In the genomic region with DNA sequence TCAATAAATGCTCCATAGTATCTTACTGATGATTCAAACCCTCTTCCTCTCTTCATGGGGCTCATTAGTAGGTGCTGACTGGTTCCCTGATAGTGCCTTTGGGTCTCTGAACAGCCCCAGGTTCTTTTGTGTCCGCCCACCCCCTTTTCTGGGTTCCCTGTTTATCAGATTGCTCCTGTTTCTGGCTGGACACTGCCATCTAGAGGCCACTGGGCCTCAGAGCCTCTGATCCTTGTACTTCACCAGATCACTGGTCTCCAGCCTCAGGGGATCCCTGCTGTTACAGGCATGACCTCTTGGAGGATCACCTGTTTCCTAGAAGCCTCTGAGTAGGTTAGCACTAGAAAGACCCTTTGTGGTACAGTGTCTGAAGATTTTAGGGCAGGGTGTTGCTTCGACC, we compare ENCODE assay signal across 8 mouse cellular contexts. TPM values are rescaled to one million over a fixed set of nuclear protein-coding genes. Genes with fewer than 3 reads are reported as not detected.
A peak's percentile ranks its signal among the peaks of the same experiment; 100 is the strongest.
DNase-seq lines count a peak whose midpoint lies in the region; ATAC-seq and TF ChIP-seq lines count a peak whose summit lies in the region.

No protein-coding gene starts in this region.

- H3K4me2 ChIP-seq in forebrain, embryonic 14.5 days (ENCODE audit: low read length): no peak overlapping the region

- peaks cover 5% of the 10 kb centered on the region; the same call in 1 of the 2 replicates for H3K9me3 ChIP-seq in G1E (replicated peaks)
- no peaks in the 10 kb centered on the region for H3K9me3 ChIP-seq in forebrain, embryonic 14.5 days (replicated peaks; ENCODE audit: control insufficient read depth, low read length)

- WGBS in forebrain, embryonic 14.5 days: 39% methylated on average over 2 of the region's 2 CpGs

- no peaks in the 10 kb centered on the region for H3K27me3 ChIP-seq in G1E (ENCODE audit: insufficient read depth, low read length)
- H3K27me3 ChIP-seq in forebrain, embryonic 14.5 days (replicated peaks; ENCODE audit: control insufficient read depth, insufficient read depth, low read length): no peaks in the 10 kb centered on the region

- TF ChIP-seq CTCF in G1E (IDR thresholded peaks at IDR 0.05; ENCODE audit: low read depth, low read length): peak; percentile 68
- peak; percentile 95 for TF ChIP-seq CTCF in layer of hippocampus, adult 2 months (conservative IDR thresholded peaks at IDR 0.05)

- H3K4me1 ChIP-seq in G1E (ENCODE audit: insufficient read depth, low read depth, low read length): peaks cover 29% of the 10 kb centered on the region
- H3K4me1 ChIP-seq in forebrain, embryonic 14.5 days (ENCODE audit: control insufficient read depth, insufficient read depth, low read length): no peaks in the 10 kb centered on the region

- peak; percentile 61; the same call in 1 of the 2 replicates for ATAC-seq in G1E (ENCODE audit: extremely low read depth, insufficient number of reproducible peaks, low FRiP score, poor library complexity, severe bottlenecking)
- peak; percentile 56 for ATAC-seq in forebrain, embryonic 14.5 days

- H3K27ac ChIP-seq in forebrain, embryonic 14.5 days (ENCODE audit: low read depth, low read length): no peak overlapping the region
- H3K27ac ChIP-seq in layer of hippocampus, adult 2 months: no peak overlapping the region

- H3K4me3 ChIP-seq in G1E (ENCODE audit: low read depth, low read length): no peak overlapping the region
- H3K4me3 ChIP-seq in forebrain, embryonic 14.5 days (ENCODE audit: low read depth, low read length): no peak overlapping the region
- H3K4me3 ChIP-seq in layer of hippocampus, adult 2 months: no peak overlapping the region

- no peak overlapping the region for H3K9ac ChIP-seq in forebrain, embryonic 14.5 days (ENCODE audit: low read length)

- H3K36me3 ChIP-seq in G1E (replicated peaks): peaks cover 12% of the 10 kb centered on the region
- no peaks in the 10 kb centered on the region for H3K36me3 ChIP-seq in forebrain, embryonic 14.5 days (ENCODE audit: control insufficient read depth, insufficient read depth, low read length)

- peak; percentile 54 for DNase-seq in G1E (ENCODE audit: low spot score)
- DNase-seq in c-Kit-positive CD71-positive TER-119-negative erythroid progenitor cells, embryonic 14.5 days (ENCODE audit: low read depth): peak; percentile 56
- peak; percentile 78 for DNase-seq in forebrain, embryonic 14.5 days (ENCODE audit: low spot score)
- peak; percentile 78 for DNase-seq in heart, postnatal 4 days
- peak; percentile 59 to 78 for DNase-seq in layer of hippocampus, adult 2 months (ENCODE audit: low spot score in 2 of 2)
- peak; percentile 85 for DNase-seq in lung, postnatal 10 days
- DNase-seq in retina, adult 2 months (ENCODE audit: low read depth, low spot score): peak; percentile 64
- DNase-seq in thymus, postnatal 36 days: peak; percentile 66 to 67

RNA-seq across cellular contexts. Expression of a gene that starts 39.8 kb away (rescaled TPM):
- total RNA-seq in G1E (2014; fragmentation: Nextera tagmentation): 91.4 and 92.2 TPM in 2 replicates
- 48.9 and 58.1 TPM in 2 replicates for total RNA-seq in G1E (2017)
- 17.7 and 22.0 TPM in 2 replicates for polyA plus RNA-seq in G1E (2012)
- polyA plus RNA-seq in forebrain, embryonic 14.5 days (2014; fragmentation: Nextera tagmentation; extraction: Ambion mirVana): 19.6 and 24.9 TPM in 2 replicates
- total RNA-seq in heart, postnatal 4 days (2021): 100 to 1,000 TPM; 105 to 115 TPM
- total RNA-seq in layer of hippocampus, adult 2 months (2021): 100 to 1,000 TPM; 103 to 107 TPM
